Mouse (Mus musculus): ENCODE measurements at regions not wholly inside any gene's neighbourhood (a gene's known extent, or its start where the extent isn't known, plus 50 kb on each side); places are given as distances from the start of the nearest gene placed in this dataset.

- TF ChIP-seq TCF12 (IDR thresholded peaks at IDR 0.05; ENCODE audit: low read depth, low read length), result no peak
- TF ChIP-seq EP300 (IDR thresholded peaks at IDR 0.05; ENCODE audit: low read depth in 1 of 2, low read length in 2 of 2), result no peak
- TF ChIP-seq UBTF (IDR thresholded peaks at IDR 0.05; ENCODE audit: borderline replicate concordance, insufficient read depth, low read depth, low read length), result no peak
- no peak for TF ChIP-seq MYB (IDR thresholded peaks at IDR 0.05; ENCODE audit: low read depth, low read length)
- TF ChIP-seq CHD1 (IDR thresholded peaks at IDR 0.05; ENCODE audit: low read depth, low read length), result no peak
- no peak for TF ChIP-seq CHD2 (IDR thresholded peaks at IDR 0.05; ENCODE audit: low read length)
- no peak for TF ChIP-seq ETS1 (IDR thresholded peaks at IDR 0.05; ENCODE audit: low read depth, low read length)
- TF ChIP-seq SIN3A (IDR thresholded peaks at IDR 0.05; ENCODE audit: low read length), result no peak
- no peak for TF ChIP-seq MEF2A (IDR thresholded peaks at IDR 0.05; ENCODE audit: extremely low read depth, insufficient replicate concordance, low read depth, low read length, poor library complexity, severe bottlenecking)
- TF ChIP-seq USF1 (IDR thresholded peaks at IDR 0.05; ENCODE audit: low read depth, low read length), result no peak
- no peak for TF ChIP-seq TAL1 (IDR thresholded peaks at IDR 0.05; ENCODE audit: low read length)
- no peak for TF ChIP-seq POLR2A (IDR thresholded peaks at IDR 0.05; ENCODE audit: control insufficient read depth in 1 of 2, insufficient read depth in 1 of 2, low read depth in 1 of 2, low read length in 2 of 2, poor library complexity in 1 of 2)
- Histone ChIP-seq H3K27me3 (ENCODE audit: control insufficient read depth in 1 of 2, insufficient read depth in 2 of 2, low read length in 2 of 2) (no peaks in the 10 kb centered on the region), H3K79me2 (ENCODE audit: control insufficient read depth, insufficient read depth, low read length, poor library complexity) (no peaks in the 10 kb centered on the region), H3K9me3 (replicated peaks; ENCODE audit: insufficient read depth, low read length) (no peaks in the 10 kb centered on the region), H3K27ac (ENCODE audit: control insufficient read depth, low read depth, low read length) (no peak overlapping the region), H3K36me3 (ENCODE audit: control insufficient read depth in 1 of 2, insufficient read depth in 2 of 2, low read length in 2 of 2) (no peaks in the 10 kb centered on the region), H3K9ac (ENCODE audit: control insufficient read depth, low read depth, low read length, poor library complexity, severe bottlenecking) (no peak overlapping the region), H3K4me1 (ENCODE audit: control insufficient read depth in 1 of 2, insufficient read depth in 2 of 2, low read length in 2 of 2) (no peaks in the 10 kb centered on the region), H3K4me3 (ENCODE audit: control insufficient read depth in 1 of 2, insufficient read depth in 1 of 2, low read depth in 2 of 2, low read length in 2 of 2) (no peak overlapping the region)
- DNase-seq (ENCODE audit: low read depth, low spot score), result no peak
Observed at GRCm38 (mm10) chr5:64739311-64740261, 63.6 kb upstream of the Klf3 start.

GRCm38 (mm10) chr5:64744041-64744440, 59.1 kb upstream of the Klf3 start:
- peaks cover 3 to 6% of the 10 kb centered on the region in 2 experiments for H3K4me1 ChIP-seq (ENCODE audit: control insufficient read depth in 1 of 2, insufficient read depth in 2 of 2, low read length in 2 of 2)
- no peak overlapping the region for H3K4me3 ChIP-seq (ENCODE audit: control insufficient read depth in 1 of 2, insufficient read depth in 1 of 2, low read depth in 2 of 2, low read length in 2 of 2)
- H3K27ac ChIP-seq (ENCODE audit: control insufficient read depth, low read depth, low read length), result no peak overlapping the region
- H3K79me2 ChIP-seq (ENCODE audit: control insufficient read depth, insufficient read depth, low read length, poor library complexity), result no peaks in the 10 kb centered on the region
- peaks cover 0 to 9% of the 10 kb centered on the region in 2 experiments; a peak in 2 of 4 replicates for H3K36me3 ChIP-seq (ENCODE audit: control insufficient read depth in 1 of 2, insufficient read depth in 2 of 2, low read length in 2 of 2)
- no peaks in the 10 kb centered on the region for H3K9me3 ChIP-seq (replicated peaks; ENCODE audit: insufficient read depth, low read length)
- TF ChIP-seq MYC (IDR thresholded peaks at IDR 0.05; ENCODE audit: low read depth, low read length), result no peak
- no peak for TF ChIP-seq NELFE (IDR thresholded peaks at IDR 0.05; ENCODE audit: low read depth, low read length)
- no peak for TF ChIP-seq KAT2A (conservative IDR thresholded peaks at IDR 0.05; ENCODE audit: low read depth, low read length)
- TF ChIP-seq ZNF384 (IDR thresholded peaks at IDR 0.05; ENCODE audit: low read depth, low read length), result no peak
- no peak for TF ChIP-seq RAD21 (IDR thresholded peaks at IDR 0.05; ENCODE audit: low read depth, low read length)
- no peak for TF ChIP-seq ZKSCAN1 (IDR thresholded peaks at IDR 0.05; ENCODE audit: low read depth, low read length)
- no peak for TF ChIP-seq MAX (IDR thresholded peaks at IDR 0.05; ENCODE audit: low read length)
- TF ChIP-seq MXI1 (IDR thresholded peaks at IDR 0.05; ENCODE audit: low read depth, low read length), result no peak
- no peak for TF ChIP-seq ELF1 (IDR thresholded peaks at IDR 0.05; ENCODE audit: low read depth, low read length)
- TF ChIP-seq POLR2AphosphoS2 (IDR thresholded peaks at IDR 0.05; ENCODE audit: low read length), result no peak
- no peak for TF ChIP-seq UBTF (IDR thresholded peaks at IDR 0.05; ENCODE audit: borderline replicate concordance, insufficient read depth, low read depth, low read length)
- no peak for TF ChIP-seq ETS1 (IDR thresholded peaks at IDR 0.05; ENCODE audit: low read depth, low read length)
- DNase-seq (ENCODE audit: low read depth, low spot score), result no peak
- H3K27me3 ChIP-seq (ENCODE audit: control insufficient read depth in 1 of 2, insufficient read depth in 2 of 2, low read length in 2 of 2), result no peaks in the 10 kb centered on the region
- H3K9ac ChIP-seq (ENCODE audit: control insufficient read depth, low read depth, low read length, poor library complexity, severe bottlenecking), result no peak overlapping the region

Measured in MEL (cell line).